Mouse (Mus musculus) kidney, postnatal 36 days (tissue): Measurements from ENCODE around the gene Rdx.
"Not testable (repeated sequence)": the region's sequence is repeated elsewhere in the genome, so short reads cannot be mapped to it uniquely, and the experiment has no call there.

Source experiments
- DNase-seq, 2 experiments: peaks; one replicate each; pipeline ENCODE4 v3.0.0; 2021 to 2022; ENCODE audit warnings: mixed read lengths in 2 of 2

Gene Rdx

DNA sequence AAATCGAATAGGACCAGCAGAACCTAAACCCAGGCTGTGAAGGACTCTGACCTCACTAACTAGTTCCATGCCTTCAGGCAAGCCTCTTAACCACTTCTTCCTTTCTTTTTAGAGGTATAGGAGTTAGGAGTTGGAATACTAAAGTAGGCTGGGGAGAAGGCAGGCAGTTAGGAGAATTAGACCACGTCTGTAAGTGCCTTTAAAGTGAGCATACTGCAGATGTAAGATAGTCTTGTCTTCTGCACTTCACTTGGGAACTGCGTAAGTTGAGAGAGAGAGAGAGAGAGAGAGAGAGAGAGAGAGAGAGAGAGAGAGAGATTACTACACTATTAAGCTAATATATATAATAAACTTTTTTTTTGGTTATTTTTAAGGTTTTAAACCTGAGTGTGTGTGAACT lies 8.3 kb downstream of the Rdx start:
- no peak for DNase-seq

DNA sequence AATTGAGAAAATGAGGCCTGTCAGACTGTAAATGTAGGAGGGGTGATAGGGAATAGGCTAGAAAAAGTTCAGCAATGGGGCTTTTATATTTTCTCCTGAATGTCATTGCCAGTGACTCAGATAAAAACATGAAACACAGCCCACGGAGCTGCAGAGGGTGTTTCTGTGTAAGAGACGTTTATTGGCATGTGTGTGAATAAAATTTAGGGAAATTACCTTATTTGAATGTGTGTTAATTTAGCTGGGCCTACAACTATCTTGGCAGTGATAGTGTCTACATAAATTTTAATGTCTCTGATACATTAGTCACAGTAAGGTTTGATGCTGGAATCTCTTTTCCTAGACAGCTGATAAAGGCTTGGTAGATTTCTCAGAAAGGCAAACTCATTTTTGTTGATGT lies 12.8 kb downstream of the Rdx start:
- no peak for DNase-seq

DNA sequence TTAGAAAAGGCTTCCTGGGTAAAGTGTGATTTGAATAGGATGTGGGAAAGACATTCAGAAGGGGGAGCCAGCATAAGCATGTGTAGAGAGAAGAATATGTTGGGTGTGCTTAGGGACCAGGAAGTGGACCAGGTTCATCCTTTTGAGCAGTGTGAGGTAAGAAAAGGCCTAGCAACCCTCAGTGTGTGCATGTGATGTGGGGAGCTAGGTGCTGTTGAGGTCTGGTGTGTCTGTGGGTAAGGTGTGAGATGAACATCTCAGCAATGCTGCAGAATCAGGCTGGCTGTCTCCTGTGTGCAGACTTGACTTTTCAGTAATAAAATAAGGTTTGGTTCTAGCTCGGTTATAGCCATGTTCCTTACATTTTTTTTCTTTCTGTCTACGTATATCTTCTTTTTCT lies 23.1 kb downstream of the Rdx start:
- no peak for DNase-seq

DNA sequence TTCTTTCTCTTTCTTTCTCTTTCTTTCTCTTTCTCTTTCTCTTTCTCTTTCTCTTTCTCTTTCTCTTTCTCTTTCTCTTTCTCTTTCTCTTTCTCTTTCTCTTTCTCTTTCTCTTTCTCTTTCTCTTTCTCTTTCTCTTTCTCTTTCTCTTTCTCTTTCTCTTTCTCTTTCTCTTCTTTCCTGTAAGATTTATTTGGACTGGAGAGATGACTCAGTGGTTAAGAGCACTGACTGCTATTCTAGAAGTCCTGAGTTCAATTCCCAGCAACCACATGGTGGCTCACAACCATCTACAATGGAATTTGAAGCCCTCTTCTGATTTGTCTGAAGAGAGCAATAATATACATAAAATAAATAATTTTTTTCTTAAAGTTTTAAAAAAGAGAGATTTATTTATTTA lies 24.4 kb downstream of the Rdx start:
- not testable (repeated sequence) for DNase-seq

- DNase-seq = no peak
Measured at GRCm38 (mm10) chr9:52072202-52072601, 25.2 kb downstream of the Rdx start.

DNA sequence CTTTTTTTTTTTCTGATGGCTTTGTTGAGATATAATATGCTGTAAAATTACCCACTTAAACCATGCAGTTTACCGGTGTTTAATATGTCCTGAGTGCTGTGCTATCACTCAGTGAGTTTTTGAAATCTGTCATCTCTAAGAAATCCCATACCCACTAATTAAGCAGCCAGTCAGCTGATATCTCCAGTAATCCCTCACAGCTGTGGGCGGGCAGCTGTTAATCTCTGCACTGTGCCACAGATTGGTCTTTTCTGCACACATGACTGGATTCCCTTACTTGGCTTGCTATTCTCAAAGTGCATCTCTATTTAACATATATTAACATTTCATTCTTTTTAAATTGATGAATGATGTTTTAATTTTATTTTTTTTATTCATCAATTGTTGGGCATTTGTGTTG lies 29.1 kb downstream of the Rdx start:
- DNase-seq = no peak

DNA sequence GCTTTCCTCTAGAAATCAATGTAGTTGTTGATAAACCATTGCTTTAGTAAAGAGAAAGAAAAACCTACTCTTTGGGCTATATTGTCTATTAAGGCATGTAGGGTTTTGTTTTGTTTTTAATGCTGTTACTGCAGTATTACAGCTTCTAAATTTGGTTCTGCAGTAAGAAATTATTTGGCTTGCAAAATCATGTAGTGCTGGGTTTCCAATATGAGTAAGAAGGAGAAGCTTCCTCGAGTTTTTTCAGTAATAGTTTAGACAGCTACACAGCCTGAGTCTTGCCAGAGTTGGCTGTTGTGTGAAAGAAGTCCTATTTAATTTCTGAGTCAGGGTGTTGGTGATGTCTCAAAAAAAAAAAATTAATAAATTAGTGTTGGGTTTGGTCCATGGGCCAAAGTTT lies 30.7 kb downstream of the Rdx start:
- no peak for DNase-seq

GRCm38 (mm10) chr9:52081979-52082378 lies 35.0 kb downstream of the Rdx start:
- DNase-seq = no peak

DNA sequence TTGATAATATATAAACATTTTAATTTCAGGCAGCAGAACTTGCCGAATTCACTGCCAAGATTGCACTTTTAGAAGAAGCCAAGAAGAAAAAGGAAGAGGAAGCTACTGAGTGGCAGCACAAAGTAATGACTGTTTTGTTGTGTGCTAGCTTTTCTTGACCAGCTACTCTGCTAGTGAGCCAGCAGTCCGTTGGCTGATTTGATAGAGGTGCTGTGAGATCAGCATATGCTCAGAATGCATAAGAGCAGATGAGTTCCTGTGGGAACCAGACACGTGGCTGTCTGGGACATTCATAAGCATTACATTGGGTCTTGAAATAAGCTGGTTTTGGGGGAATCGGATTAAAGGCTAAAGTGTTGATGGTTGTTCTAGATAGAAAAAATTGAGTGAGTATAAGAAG lies 35.4 kb downstream of the Rdx start:
- no peak for DNase-seq

GRCm38 (mm10) chr9:52091752-52092151 lies 44.8 kb downstream of the Rdx start:
- DNase-seq = no peak

- DNase-seq = no peak
Measured at GRCm38 (mm10) chr9:52092311-52092710, 45.3 kb downstream of the Rdx start.

DNA sequence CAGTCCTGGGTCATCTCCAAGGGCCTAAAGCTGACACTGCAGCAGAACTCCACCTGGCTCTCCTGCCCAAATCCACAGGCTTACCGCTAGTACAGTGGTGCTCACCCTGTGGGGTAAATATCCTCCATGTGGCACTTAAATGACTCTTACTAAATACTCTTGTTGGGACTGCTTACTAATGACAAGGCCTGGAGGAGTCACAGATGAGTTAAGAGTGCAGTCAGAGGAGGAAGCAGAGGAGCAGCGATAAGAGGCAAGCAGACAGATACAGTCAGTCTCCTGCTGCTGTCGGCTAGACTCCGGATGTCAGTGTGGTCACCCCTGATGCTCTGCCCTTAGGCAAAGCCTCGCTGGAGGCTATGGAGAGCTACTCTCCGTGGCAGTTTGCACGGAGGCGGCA lies 46.1 kb downstream of the Rdx start:
- DNase-seq = no peak

GRCm38 (mm10) chr9:52094016-52094415 lies 47.0 kb downstream of the Rdx start:
- DNase-seq = no peak

DNA sequence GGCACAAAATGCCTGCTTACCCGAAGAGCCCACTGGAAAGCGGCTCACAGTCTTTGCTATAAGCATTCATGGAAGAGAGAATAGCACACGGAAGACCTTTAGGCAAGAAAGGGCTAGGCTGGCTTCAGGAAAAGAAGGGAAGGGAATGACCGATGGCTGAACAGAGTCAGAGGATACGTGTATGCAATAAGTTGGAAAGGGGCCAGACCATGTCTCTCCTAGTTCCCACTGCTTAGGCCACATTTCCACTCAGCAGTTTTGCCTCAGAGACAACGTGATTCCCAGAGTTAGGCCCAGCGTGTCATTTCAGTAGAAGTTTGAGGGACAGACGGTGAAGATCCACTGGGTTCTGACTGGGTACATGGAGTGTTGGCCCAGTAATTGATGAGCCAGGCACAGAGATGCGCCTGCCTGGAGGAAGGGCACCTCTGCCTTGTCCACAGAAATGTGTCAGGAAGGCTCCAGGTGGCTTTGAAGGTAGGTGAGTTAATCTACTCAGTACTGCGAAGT lies 47.6 kb downstream of the Rdx start:
- DNase-seq = peak in 1 of 2 experiments; percentile 25

DNA sequence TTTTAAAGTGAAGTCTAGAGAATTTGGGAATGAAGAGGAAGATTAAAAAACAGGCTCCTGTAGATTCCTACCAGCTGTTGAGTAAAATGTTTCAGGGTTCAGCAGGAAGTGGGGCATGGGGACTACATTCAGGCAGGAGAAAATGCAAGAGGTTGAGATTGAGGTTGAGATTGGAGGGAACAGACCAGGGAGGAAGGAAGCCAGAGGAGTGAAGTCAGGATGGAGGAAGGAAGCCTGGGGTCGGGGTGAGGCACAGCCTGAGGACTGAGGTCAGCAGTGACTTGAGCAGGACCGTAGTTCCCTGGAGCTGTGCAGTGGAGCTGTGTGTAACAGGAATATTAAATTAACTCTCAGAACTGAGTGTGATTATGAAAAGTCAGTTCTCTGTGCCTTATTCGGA lies 48.7 kb downstream of the Rdx start:
- peak in 1 of 2 experiments; percentile 37 for DNase-seq

- no peak for DNase-seq
Measured at GRCm38 (mm10) chr9:52097386-52097785, 50.4 kb downstream of the Rdx start.

DNA sequence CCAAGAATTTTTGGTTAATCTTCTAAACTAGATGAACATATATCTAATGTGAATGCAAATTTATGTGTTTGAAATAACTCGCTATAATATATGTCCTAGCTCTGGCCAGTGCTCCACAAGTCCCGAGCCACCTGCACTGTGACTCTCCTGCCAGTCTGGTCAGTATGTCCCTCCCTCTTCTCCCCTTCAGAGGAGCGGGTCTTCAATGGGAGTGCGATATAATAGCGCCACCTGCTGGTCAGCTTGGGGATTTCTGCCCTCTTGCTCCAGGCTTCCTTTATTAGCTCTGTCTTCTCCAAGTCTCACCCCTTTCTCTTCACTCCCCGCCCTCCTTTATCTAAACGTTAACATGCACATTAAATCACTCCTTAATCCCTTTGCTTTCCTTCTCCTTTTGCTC lies 51.6 kb downstream of the Rdx start:
- peak; percentile 81 to 90 for DNase-seq

- DNase-seq = no peak
Measured at GRCm38 (mm10) chr9:52100426-52100825, 53.5 kb downstream of the Rdx start.

DNA sequence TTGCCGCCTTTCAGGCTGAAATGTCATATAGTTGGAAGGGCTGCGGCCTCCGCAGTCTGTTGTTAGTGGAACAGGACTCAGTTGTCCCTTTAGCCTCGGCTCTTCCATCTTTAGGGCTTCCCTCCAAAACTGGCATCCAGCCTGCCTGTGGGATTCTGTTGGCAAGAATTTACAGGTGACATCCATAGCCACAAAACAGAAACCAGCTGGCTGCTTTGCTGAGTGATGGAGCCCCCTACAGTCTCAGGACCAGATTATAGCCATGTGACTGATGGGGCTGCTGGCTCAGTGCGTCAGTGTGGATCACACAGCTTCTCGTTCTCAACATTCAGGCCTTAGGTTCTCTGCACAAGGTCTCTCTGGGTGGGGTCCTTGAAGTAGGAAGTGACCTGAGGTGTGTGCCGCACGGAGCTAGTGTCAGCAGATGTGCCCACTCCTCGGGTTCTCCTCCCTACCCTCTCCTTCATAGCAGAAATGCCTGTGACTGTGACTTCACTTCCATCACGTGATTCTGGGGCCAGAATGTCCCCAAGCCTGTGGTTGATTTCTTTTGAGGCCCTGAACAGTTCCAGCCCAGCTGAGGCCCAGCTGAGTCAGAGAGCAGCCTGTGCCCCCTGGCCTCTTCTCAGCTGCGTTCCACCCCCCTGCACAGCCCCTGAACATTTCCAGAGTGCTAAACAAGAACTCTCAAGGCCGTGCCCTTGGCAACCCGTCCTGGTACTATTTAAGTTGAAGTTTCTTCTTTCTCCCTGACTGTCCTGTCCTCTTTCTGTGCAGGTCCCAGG lies 55.3 kb downstream of the Rdx start:
- no peak for DNase-seq

- no peak for DNase-seq
Measured at GRCm38 (mm10) chr9:52103448-52104224, 56.7 kb downstream of the Rdx start.

DNA sequence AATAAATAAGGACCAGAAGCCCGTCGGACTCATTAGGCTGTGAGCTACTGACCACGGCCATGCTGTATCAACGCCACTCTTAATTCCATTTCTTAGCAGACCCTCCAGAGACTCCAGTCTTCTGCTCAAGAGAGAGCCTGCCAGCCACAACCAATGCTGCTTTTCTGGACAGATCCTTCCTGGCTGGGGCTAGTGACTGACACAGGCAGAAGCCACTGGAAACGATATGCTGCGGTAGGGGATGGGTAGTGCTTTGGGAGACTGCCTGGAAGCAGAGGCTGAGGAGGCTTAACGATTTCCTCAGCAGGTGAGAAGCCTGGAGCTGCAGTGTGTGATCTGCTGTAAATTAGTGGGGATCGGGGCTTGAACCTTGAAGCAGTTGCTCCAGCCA lies 57.2 kb downstream of the Rdx start:
- DNase-seq = no peak

- no peak for DNase-seq
Measured at GRCm38 (mm10) chr9:52105423-52105822, 58.5 kb downstream of the Rdx start.

GRCm38 (mm10) chr9:52107161-52107560 lies 60.2 kb downstream of the Rdx start:
- no peak for DNase-seq

DNA sequence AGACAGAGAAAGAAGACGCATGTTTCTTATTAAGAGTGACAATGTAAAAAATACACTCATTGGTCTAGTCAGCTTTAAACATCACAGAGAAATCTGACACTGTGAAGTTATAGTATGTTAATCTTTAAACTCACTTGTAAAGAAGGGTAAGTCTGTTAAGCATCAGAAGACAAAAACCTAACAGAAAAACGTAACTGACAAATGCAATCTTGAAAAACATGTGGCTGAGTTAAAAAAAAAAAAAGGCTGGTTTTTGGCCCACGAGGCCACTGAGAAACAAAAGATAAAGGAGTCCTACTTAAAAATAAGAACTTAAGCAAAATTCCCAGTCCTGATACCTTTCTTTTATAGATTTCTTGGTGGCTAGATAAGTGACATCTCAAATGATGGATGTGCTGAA lies 63.8 kb downstream of the Rdx start:
- DNase-seq = no peak
